Mouse (Mus musculus) embryo, embryonic 11 days (tissue): Measurements from ENCODE around the gene Fblim1.

ENCODE experiments used
- DNase-seq: peaks from one replicate; pipeline ENCODE4 v3.0.0-alpha.2; 2015

The Fblim1 gene

DNA sequence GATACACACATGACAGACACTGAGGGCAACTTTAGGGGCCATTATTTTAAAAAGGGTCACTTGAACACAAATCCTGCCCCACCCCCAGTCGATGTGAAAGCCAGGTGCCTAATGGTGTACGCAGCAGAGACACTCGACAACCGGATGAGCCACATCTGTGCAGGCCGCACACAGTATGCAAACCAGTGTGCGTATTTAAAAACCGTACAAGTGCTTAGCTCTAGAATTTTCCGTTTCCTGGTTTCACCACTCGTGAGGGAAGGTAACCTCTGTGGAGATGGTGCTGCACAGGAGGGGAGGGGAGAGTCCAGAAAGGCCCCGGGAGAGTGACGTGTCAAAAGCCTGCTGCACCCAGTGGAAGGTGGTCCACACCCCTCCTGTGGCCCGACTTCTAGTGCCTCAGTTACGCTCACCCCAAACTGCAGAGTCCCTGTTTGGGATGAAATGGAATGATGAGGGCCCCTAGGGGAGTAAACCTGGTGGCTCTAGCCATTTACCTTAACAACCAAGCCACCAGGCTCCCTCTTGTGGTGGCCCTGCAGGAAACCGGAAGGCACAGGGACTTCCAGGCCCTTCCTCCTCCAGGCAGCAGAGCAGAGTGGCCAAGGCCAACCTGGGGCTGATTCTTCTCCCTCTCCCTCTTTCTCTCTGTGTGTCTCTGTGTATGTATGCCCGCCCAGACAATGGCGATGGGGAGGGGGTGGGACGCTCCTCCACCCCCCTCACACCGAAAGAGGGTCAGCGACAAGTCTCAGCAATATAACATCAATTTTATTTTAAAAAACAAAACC is 19.3 kb upstream of the Fblim1 start:
- DNase-seq, result peak; percentile 44

GRCm38 (mm10) chr4:141624134-141624533 is 18.2 kb upstream of the Fblim1 start:
- no peak for DNase-seq

DNA sequence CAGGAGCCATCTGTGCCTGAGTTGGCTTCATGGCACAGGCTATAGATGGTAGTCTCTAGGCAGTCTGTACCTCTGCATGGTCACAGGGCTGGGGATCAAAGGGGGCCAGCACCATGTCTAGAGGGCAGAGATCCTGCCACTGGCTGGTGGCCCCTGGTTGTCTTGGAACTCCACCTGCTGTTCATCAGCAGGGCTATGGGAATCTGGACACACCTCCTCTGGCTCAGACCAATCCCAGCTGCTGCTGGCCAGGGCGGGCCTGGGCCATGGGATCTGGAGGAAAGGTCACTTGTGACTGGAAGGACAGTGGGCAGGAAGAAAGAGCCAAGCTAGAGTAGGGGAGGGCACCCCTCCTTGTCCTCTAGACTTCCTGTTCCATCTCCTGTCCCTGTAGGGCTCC is 17.8 kb upstream of the Fblim1 start, which contains the start of gene Slc25a34:
Gene Slc25a34 (minus strand): TSS at position 156 of the 400 bp plus-strand sequence.
- DNase-seq, result peak; percentile 21

- DNase-seq, result no peak
These were observed 17.1 kb upstream of the Fblim1 start for GRCm38 (mm10) chr4:141623037-141623436.

DNA sequence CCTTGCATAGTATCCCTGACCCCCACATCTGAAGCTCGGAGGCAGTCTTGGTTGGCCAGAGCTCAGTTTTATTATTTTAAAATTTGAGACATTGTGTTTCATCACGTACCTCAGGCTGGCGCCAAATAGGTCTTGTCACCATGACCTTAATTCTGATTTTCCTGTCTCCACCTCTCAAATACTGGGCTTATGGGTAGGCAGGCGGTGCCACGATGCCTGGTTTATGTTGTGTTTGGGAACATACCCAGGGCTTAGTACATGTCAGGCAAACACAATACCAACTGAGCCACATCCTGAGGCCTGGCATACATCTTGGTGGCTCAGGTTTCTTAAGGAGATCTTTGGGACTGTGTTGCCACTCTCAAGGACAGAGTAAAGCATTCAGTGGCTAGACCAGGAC is 16.7 kb upstream of the Fblim1 start:
- DNase-seq, result no peak

- DNase-seq, result no peak
These were observed 16.2 kb upstream of the Fblim1 start for GRCm38 (mm10) chr4:141622091-141622490.

DNA sequence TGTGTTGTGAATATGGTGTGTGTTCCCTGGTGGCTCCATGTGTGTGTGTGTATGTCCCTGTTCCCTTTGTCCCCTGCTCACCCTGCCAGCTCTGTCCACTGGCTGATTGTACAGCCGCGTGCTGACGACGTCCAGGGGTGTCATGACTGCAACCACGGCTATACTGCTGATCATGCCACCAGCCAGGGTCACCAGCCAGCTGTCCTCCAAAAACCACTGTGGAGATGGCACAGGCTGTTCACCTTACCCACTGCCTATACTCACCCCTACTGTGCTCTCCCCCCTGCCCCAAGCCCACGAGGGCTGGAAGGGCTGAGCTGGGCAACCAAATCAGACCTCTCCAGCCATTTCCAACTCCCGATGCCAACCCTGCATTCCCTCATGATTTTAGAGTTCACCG is 15.4 kb upstream of the Fblim1 start:
- no peak for DNase-seq

- no peak for DNase-seq
These were observed 13.5 kb upstream of the Fblim1 start for GRCm38 (mm10) chr4:141619299-141619883.

DNA sequence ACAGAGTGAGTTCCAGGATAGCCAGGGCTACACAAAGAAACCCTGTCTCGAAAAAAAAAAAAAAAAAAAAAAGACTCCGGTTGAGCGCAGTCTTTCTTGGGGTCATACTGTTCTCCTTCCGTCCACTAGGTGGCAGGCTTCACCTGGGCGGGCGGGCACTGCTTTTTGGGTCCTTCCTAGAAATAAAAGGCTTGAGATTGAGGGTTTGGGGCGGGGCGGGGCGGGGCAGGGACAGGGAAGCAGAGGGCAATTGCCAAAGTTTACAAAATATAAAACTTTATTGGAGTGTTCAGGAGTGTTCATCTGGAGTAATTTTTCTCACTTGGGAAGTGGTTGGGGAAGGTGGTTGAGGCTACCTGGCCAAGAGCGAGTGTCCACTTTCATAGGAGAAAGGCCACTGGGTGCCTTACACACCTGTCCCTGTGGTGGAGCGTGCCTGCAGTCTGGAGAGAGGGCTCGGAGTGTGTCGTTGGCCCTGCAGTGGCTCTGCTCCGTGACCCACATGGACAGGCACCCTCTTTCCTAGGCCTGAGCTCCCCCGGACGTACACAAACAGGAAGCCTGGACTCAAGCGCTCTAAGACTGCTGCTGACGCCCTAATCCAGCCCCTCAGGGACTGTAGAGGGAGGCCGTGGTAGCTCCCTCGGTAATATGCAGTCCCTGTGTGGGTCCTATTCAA is 12.8 kb upstream of the Fblim1 start, which contains the start of gene Tmem82:
Gene Tmem82 (minus strand): TSS at position 69 of the 679 bp plus-strand sequence.
- DNase-seq, result peak; percentile 72

GRCm38 (mm10) chr4:141617863-141618564 is 12.1 kb upstream of the Fblim1 start:
- DNase-seq, result peak; percentile 52

DNA sequence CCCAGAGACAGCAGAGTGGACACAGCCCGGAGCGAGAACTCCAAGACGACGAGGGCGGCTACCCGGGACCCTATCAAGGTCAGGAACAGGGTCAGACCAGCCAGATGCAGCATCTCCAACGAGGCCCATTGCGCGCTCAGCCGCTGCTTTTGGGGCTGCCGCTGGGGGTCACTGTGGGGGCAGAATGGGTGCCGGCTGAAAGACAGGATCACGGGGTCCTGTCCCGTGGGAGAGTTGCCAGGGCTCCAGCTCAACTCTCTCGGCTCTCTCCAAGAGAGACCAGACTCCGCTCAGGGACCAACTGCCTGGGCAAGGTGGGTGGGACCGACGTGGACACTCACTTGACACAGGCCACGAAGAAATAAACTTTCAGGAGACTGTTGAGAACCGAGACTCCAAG is 11.4 kb upstream of the Fblim1 start:
- peak; percentile 79 for DNase-seq

DNA sequence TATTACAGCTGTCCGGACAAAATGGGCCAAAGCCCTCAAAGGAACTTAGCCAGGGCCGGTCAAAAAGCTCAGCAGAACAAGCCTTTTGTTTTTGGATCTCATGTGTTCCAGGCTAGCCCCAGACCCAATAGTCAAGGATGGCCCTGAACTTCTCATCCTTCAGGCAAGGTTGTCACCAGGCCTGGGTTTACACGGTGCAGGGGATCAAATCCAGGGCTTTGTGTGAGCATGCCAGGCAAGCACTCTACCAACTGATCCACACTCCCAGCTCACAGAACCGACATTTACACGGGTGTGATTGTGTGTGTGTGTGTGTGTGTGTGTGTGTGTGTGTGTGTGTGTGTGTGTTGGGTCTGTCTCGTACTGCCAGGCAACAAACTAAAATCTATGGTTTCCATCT is 10.9 kb upstream of the Fblim1 start:
- DNase-seq, result no peak

DNA sequence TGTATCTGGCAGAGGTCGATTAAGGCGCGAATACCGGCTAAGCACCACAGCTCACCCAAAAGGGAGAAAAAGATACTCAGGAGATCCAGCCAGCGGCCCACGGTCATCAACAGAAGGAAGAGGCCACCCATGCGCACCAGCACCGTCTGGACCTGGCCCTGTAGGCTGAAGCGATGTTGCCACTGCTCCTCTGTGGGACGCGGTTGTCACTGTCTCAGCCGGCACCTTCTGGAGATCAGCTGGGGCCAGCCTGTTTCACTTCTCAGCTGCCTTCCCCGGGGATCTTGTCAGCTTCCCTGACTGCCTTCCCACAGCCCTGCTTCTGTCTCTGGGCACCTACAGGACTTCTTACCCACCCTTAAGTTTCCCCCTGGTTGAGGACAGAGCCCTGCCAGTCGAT is 9.1 kb upstream of the Fblim1 start:
- no peak for DNase-seq

DNA sequence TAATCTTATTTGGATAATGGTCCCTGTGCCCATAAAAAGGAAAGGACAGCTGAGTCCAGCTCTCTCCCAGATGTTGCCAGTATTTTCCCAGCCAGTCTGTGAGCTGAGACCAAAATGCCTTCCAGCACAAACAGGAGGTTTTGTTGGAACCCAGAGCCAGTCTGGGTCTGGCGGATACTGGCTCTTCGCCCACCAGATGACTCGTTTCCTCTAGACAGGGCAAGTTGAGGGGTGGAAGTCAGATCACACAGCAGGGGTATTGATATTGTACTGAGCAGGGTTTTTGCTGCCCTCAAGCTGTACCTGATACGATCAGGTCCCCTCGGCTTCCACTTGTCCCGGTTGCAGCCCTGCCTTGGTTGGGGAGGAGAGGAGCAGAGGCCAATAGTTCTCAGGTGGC is 3.6 kb upstream of the Fblim1 start:
- no peak for DNase-seq

- DNase-seq, result no peak
These were observed 475 bp downstream of the Fblim1 start for GRCm38 (mm10) chr4:141605421-141605820.

- no peak for DNase-seq
These were observed 1.4 kb downstream of the Fblim1 start for GRCm38 (mm10) chr4:141604493-141604892.

DNA sequence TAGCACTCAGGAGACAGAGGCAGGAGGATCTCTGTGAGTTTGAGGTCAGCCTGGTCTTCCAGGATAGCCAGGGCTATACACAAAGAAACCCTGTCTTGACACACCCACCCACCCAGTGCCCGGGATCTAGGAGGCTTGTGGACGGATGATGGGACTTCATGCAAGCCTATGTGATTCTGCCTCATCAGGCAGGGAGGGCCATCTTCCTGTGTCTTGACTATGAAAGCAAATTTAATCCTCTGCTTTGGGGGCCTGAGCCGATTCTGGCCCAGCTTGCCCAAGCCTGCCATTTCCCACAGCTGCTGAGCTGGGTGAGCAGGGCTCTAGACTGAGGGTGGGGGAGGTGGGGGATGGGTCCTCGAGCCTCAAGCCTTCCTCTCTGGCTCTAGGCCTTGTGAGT is 2.0 kb downstream of the Fblim1 start:
- DNase-seq, result no peak

DNA sequence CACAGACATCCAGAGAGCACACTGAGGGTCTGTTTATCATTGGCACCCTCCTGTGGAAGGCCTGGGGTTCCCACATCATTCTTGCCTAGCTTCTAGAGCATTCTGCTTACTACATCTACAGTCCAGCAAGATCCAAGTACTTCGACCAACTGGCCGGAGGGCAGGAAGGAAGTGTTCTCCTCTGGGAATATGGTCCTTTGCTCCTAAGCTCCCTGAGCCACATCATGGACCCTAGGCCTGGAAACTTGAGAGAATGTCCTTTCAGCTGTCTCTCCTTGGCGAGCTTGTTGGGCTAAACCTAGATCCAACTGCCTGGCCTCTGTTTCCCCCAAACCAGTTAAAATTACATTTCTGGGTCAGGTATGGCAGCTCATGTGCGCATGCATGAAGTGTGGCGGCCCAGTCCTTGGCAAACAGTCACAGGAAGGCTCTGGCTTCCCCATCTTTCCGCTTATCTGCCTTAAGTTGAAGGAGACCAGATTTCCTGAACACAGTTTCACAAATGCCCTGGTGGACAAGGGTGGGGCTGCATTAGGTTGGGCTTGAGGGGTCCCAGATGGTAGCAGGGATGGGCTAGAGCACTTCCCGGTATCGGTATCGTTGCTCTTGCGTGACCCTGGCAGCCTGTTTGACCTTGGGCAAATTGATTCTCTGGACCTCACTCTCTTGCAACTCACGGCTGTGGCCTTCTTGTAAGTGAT is 3.2 kb downstream of the Fblim1 start:
- no peak for DNase-seq

DNA sequence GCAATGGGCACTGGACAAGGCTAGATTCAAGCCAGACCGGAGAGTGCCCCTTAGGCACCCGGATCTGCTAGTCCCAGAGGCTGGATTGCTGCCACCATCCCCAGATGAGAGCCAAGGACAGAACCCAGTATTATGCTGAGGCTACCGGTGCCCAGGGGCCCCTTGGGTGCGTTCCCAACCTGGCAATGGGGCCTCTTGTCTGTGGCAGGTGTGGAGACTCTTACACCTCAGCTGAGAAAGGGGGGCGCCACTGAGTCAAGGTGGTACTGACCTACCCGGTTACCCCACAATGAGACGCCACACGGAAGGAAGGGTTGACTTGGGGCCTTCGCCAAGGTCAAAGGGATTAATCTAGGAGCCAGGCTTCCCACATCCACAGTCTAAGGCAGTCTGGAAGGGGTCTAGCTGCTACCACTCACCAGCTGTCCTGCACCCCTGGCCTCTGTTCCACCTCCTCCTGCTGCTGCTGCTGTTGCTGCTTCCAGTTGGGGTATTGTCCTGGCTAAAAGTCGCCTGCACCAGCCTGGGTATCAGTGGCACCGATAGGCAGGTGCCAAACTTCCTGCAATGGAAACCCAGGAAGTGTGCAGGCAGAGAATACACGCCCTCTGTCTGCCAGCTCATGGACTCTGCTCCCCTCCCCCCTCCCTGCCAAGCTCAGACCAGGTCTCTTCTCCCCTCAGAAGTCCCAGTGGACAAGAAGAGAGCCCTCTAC is 4.6 kb downstream of the Fblim1 start:
- DNase-seq, result no peak

DNA sequence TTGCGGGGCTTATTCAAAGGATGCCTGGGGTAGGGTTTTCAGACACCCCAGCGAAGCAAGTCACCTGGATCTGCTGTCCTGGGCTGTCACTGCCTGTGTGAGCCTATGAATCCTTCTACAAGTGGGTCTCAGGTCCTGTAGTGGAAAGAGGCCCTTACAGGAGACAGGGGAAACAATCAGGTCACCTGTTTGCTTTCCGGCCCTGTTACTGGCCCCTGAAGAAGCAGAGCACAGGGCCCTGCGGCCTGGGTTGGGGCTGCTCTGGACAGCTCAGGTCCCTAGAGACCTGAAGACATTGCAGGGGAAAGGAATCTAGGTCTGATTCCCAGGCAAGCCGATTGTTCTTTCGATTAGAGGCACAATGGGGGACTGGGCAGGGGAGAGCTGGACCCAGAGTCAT is 5.5 kb downstream of the Fblim1 start:
- DNase-seq, result peak; percentile 14

DNA sequence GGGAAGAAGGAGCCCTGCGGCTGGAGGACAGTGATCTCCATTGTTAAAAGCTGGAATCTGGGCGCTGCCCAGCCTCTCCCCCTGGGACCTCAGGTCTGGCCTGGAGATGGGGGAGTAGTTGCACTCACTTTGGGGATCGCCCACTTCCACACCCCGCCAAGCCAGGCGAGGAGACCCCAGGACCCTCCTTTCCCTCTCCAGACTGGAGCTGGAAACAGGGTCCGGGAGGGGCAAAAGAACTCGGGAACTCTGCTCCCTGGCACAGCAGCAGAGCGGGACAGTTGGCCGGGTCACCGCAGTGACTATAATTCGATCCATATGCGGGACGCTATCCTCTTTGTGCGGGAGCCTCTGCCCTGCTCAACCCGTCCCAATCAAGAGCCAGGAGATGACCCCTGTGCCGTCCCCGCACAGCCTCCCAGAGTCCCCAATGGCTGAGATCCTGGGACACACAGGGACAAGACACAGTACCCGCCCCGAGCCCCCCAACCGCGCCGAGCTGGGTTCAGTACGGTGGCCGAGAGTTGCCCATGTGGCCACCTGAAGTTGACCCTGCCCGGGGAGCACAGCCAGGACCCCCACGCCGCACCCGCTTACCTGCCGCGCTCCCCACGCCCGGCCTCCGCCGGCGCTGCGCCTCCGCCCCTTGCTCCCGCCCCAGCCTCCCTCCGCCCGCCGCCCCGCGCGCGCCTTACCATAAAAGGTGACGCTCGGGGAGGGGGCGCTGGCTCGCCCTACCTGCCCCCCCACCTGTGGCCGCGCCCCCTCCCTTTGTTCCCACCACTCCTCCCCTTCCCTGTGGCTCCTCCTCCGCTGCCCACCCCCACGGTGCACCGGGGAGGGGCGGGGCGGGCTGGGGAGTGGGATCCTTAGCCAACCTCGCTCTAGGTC is 6.4 kb downstream of the Fblim1 start:
- DNase-seq, result peak; percentile 74
